Mouse (Mus musculus) lung, postnatal 0 days (tissue): ENCODE results near the gene Dlgap1. TPM values are rescaled to one million over a fixed set of nuclear protein-coding genes. Genes with fewer than 3 reads are reported as not detected.

Experiments
- ATAC-seq: fragments of 200-750 bp; cut with Nextera tagmentation; 2 replicates; pipeline ENCODE4 v1.8.0; 2017; ENCODE audit warnings: moderate library complexity
- DNase-seq: peaks from one replicate; pipeline ENCODE4 v3.0.0-alpha.2; 2016; ENCODE audit warnings: low spot score
- H3K27ac ChIP-seq: fragments of 300-500 bp; sonication (generic); 2 replicates; pipeline ENCODE4 v1.5.1; 2014; ENCODE audit warnings: antibody characterized with exemption, mild to moderate bottlenecking, low read length, mixed read lengths
- H3K27me3 ChIP-seq: fragments of 300-500 bp; sonication (generic); replicated peaks from 2 replicates; pipeline ENCODE4 v1.6.1; 2014; ENCODE audit warnings: low read length, mixed read lengths; ENCODE audit not compliant: insufficient read depth
- H3K36me3 ChIP-seq: fragments of 300-500 bp; sonication (generic); 2 replicates; pipeline ENCODE4 v1.6.1; 2014; ENCODE audit warnings: low read length, mixed read lengths; ENCODE audit not compliant: insufficient read depth
- H3K4me1 ChIP-seq: fragments of 300-500 bp; sonication (generic); 2 replicates; pipeline ENCODE4 v1.6.1; 2014; ENCODE audit warnings: antibody characterized with exemption, low read depth, low read length, mixed read lengths; ENCODE audit not compliant: insufficient read depth
- H3K4me2 ChIP-seq: fragments of 300-500 bp; sonication (generic); replicated peaks from 2 replicates; pipeline ENCODE4 v1.6.1; 2014; ENCODE audit warnings: low read depth, mild to moderate bottlenecking, low read length, moderate library complexity, mixed read lengths
- H3K4me3 ChIP-seq: fragments of 300-500 bp; sonication (generic); 2 replicates; pipeline ENCODE4 v1.5.1; 2014; ENCODE audit warnings: low read depth, low read length
- H3K9ac ChIP-seq: fragments of 300-500 bp; sonication (generic); replicated peaks from 2 replicates; pipeline ENCODE4 v1.6.1; 2014; ENCODE audit warnings: low read depth, mild to moderate bottlenecking
- H3K9me3 ChIP-seq: fragments of 300-500 bp; sonication (generic); 2 replicates; pipeline ENCODE4 v1.6.1; 2016; ENCODE audit warnings: low read length, mixed read lengths
- CTCF ChIP-seq: IDR thresholded peaks from 2 replicates; pipeline ENCODE4 v1.5.1; 2016; ENCODE audit warnings: antibody characterized with exemption, mild to moderate bottlenecking
- EP300 ChIP-seq: IDR thresholded peaks from 2 replicates; pipeline ENCODE4 v1.6.1; 2016; ENCODE audit warnings: antibody characterized with exemption, mild to moderate bottlenecking, control low read depth
- WGBS: fragments of 180-500 bp; shearing (Covaris S2); extraction: QIAGEN DNeasy Blood & Tissue Kit; methylation state at CpG from one replicate; pipeline ENCODE4 v1.1.7; 2014; 5-methylcytosine and 5-hydroxymethylcytosine counted together
- polyA plus RNA-seq: library from polyadenylated mRNA; unstranded; fragments of >200 nt; fragmentation: Nextera tagmentation; extraction: Ambion mirVana; gene quantifications from 2 replicates; pipeline ENCODE4 v1.2.1, GENCODE M21; 2015

Gene Dlgap1
- polyA plus RNA-seq, 1 experiment from 2014 or later = 0.26 TPM

DNA sequence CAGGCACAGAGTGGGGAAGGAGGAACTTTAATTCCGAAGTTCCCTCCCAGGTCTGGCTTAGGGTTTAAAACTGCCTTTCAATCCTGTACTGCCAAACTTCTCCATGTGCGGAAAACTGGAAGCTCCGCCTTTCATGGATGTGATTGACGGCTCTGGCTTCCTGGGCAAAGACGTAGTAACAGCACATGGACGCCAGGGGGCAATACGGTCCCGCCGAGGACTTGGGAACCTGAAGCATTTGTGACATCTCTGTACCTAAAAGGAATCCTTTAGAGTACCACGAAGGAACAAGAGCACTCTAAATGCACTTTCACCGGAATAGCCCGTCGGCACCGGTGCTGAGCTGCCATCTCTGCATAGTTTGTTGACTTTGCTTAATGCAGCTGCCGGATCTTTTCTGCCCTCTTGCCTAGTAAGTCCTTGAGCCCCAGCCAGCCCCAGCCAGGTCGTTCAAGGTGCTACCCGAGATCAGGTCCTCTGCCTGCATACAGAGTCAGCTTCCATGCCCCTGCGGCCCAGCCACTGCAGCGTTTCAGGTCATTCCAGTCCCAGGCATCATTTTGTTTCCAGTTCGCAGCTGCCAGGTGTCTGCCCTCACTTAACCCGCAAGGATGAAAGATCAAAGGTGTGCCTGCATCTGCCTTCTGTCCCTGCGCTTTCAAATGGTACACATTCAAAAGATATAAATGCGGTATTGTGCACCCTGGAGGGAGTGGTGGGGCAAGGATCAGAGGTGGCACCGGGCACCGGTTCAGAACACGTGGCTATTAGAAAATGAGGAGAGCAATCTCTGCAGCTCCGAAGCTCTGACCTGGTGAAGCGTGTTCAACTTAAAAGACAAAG, 738.3 kb downstream of the Dlgap1 start:
- no peaks in the 10 kb centered on the region for H3K36me3 ChIP-seq
- WGBS = 3% methylated on average over 28 of the region's 28 CpGs
- no peak overlapping the region for H3K9ac ChIP-seq
- no peak overlapping the region for H3K27ac ChIP-seq
- ATAC-seq = peak; percentile 78
- TF ChIP-seq CTCF = peak; percentile 98
- no peak for TF ChIP-seq EP300
- H3K9me3 ChIP-seq = no peaks in the 10 kb centered on the region
- H3K4me1 ChIP-seq = 0 out of 2 replicates have a peak, but pooled peaks cover 5% of the 10 kb centered on the region
- peak; percentile 90 for DNase-seq
- peak overlapping the region; percentile 36 for H3K4me2 ChIP-seq
- H3K4me3 ChIP-seq = no peak overlapping the region
- no peaks in the 10 kb centered on the region for H3K27me3 ChIP-seq

DNA sequence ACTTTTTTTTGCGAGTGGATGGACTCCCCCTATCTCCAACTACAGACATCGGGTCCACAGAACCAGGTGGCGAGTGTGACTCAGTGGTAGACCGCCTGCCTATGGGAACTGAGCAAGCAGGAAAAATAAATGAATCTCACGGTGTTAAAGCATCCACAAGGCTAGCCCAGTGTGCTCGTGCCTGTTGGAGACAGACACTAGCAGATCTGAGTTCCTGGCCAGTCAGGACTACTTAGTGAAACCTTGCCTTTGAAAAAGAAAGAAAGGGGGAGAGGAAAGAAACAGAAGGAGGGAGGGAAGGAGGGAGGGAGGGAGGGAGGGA, 738.9 kb downstream of the Dlgap1 start:
- Histone ChIP-seq H3K9me3 (no peaks in the 10 kb centered on the region), H3K27ac (no peak overlapping the region), H3K4me3 (no peak overlapping the region), H3K4me2 (no peak overlapping the region), H3K9ac (no peak overlapping the region), H3K36me3 (no peaks in the 10 kb centered on the region), H3K4me1 (0 out of 2 replicates have a peak, but pooled peaks cover 5% of the 10 kb centered on the region), H3K27me3 (no peaks in the 10 kb centered on the region)
- 22% methylated on average over 6 of the region's 6 CpGs for WGBS
- ATAC-seq (no peak), DNase-seq (no peak)
- TF ChIP-seq CTCF (no peak), EP300 (no peak)

DNA sequence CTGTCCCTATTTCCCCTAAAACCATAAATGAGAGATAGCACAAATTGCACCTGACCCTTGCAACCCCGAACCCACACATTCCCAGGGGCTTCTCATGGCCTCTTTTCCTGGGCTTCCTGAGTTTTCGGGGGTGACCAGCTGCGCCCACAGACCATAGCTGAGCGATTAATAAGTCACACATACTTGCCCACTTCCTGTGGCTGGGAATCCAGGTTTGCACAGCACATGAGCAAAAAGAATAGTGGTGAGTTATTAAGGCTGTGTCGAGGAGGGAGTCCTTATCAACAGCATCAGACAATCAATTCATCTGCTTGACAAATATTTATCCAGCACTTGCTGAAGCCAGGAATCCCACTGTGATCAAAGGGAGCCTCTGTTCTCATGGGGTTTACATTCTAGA, 740.7 kb downstream of the Dlgap1 start:
- TF ChIP-seq CTCF = no peak
- no peak for TF ChIP-seq EP300
- no peaks in the 10 kb centered on the region for H3K9me3 ChIP-seq
- no peaks in the 10 kb centered on the region for H3K36me3 ChIP-seq
- no peak overlapping the region for H3K27ac ChIP-seq
- ATAC-seq (no peak), DNase-seq (no peak)
- no peak overlapping the region for H3K4me2 ChIP-seq
- 13% methylated on average over 5 of the region's 5 CpGs for WGBS
- no peaks in the 10 kb centered on the region for H3K27me3 ChIP-seq
- no peak overlapping the region for H3K4me3 ChIP-seq
- 0 out of 2 replicates have a peak, but pooled peaks cover 5% of the 10 kb centered on the region for H3K4me1 ChIP-seq
- no peak overlapping the region for H3K9ac ChIP-seq

DNA sequence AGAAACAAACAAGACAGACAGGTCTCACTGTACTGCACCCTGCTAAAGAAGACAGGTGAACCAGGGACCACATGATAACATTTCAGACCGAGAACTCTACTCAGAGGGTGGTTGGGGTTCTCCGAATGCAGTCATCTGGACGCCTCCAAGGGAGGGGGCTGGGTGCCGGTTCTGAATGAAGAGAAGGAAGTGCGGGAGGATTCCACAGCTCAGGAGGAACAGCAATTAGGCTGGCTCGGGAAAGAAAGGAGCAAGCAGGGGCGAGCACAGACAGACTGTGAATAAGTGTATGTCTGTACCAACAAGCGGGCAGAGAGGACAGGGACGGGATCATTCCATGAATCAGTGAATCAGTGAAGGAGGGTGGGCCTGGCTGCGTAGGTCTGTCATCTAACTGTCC, 744.6 kb downstream of the Dlgap1 start:
- Histone ChIP-seq H3K27ac (no peak overlapping the region), H3K27me3 (no peaks in the 10 kb centered on the region), H3K4me1 (no peaks in the 10 kb centered on the region), H3K36me3 (no peaks in the 10 kb centered on the region), H3K4me3 (no peak overlapping the region), H3K4me2 (no peak overlapping the region), H3K9ac (no peak overlapping the region), H3K9me3 (no peaks in the 10 kb centered on the region)
- WGBS = 55% methylated on average over 10 of the region's 10 CpGs
- DNase-seq = no peak
- TF ChIP-seq CTCF = no peak
- no peak for TF ChIP-seq EP300
- ATAC-seq = no peak

DNA sequence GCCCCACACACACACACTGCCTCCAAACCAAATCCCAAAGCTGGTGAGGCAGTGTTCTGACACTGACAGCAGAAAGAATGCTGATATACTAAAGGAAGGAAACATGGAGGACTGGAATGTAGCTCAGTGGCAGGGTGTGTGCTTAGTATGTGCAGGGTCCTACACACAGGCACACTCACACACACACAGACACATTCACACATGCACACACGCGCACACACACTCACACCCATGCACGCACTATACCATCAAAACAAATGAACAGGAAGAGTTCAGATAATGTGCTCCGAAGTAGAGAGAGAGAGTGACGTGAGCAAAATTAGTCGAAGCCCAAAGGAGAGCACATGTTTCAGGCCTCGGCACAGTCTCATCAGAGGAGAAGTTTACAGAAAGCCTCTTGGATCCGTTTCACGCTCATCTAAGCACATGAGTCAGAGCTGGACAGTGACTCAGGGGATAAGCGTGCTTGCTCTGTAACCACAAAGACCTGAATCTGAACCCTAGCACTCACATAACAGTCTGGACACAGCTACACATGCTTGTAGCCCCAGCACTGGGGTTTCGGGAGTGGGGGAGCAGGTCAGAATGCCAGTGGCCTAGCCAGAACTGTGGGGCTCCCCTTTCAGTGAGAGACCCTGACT, 750.9 kb downstream of the Dlgap1 start:
- Histone ChIP-seq H3K4me1 (no peaks in the 10 kb centered on the region), H3K27me3 (no peaks in the 10 kb centered on the region), H3K9me3 (no peaks in the 10 kb centered on the region), H3K4me2 (no peak overlapping the region), H3K36me3 (no peaks in the 10 kb centered on the region), H3K4me3 (no peak overlapping the region), H3K27ac (no peak overlapping the region), H3K9ac (no peak overlapping the region)
- DNase-seq (peak; percentile 57), ATAC-seq (peak; percentile 75)
- no peak for TF ChIP-seq CTCF
- 69% methylated on average over 11 of the region's 11 CpGs for WGBS

DNA sequence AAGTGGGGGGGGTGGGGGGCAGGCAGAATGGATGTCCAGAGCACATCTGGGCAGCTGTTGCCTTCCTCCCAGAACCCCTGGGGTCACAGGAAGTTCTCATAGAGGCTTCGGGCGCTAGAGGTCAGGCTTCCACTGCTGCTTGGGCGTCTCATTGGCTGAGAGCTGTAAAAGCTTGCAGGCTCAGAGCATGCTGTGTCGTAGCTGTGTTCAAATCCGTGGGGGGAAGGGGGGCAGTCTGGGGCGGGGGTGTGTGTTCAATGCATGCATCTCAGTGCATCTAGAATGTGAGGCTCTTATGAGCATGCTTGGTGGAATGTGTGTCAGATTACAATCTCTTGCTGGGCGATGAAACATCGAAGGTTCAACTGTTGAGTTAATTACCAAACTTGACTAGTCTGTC, 751.9 kb downstream of the Dlgap1 start:
- H3K4me1 ChIP-seq = no peaks in the 10 kb centered on the region
- no peak overlapping the region for H3K4me3 ChIP-seq
- peak; percentile 17 for DNase-seq
- H3K36me3 ChIP-seq = no peaks in the 10 kb centered on the region
- no peaks in the 10 kb centered on the region for H3K27me3 ChIP-seq
- no peaks in the 10 kb centered on the region for H3K9me3 ChIP-seq
- TF ChIP-seq CTCF (peak; percentile 46), EP300 (no peak)
- WGBS = 21% methylated on average over 8 of the region's 8 CpGs
- no peak overlapping the region for H3K4me2 ChIP-seq
- ATAC-seq = peak; percentile 30
- no peak overlapping the region for H3K9ac ChIP-seq
- H3K27ac ChIP-seq = no peak overlapping the region
